Mouse (Mus musculus) layer of hippocampus, postnatal 25 days (tissue): ENCODE measurements around the gene Apoc3. TPM values are rescaled to one million over a fixed set of nuclear protein-coding genes. Genes with fewer than 3 reads are reported as not detected.

Experiments
- DNase-seq, 2 experiments: peaks; one replicate each; pipeline ENCODE4 v3.0.0; 2022; ENCODE audit warnings: mixed read lengths in 2 of 2, low spot score in 1 of 2; ENCODE audit errors: extremely low spot score in 1 of 2
- total RNA-seq, 2 experiments: library from RNA; stranded (reverse); gene quantifications; 2 replicates each; pipeline ENCODE4 v1.2.3; 2021

Gene Apoc3
- total RNA-seq = under 1 TPM; 0.94 to 0.96 TPM

- no peak for DNase-seq
Observed at GRCm38 (mm10) chr9:46235596-46235648, at the start of gene Apoc3. Apoc3 (minus strand) TSS chr9:46235636.

DNA sequence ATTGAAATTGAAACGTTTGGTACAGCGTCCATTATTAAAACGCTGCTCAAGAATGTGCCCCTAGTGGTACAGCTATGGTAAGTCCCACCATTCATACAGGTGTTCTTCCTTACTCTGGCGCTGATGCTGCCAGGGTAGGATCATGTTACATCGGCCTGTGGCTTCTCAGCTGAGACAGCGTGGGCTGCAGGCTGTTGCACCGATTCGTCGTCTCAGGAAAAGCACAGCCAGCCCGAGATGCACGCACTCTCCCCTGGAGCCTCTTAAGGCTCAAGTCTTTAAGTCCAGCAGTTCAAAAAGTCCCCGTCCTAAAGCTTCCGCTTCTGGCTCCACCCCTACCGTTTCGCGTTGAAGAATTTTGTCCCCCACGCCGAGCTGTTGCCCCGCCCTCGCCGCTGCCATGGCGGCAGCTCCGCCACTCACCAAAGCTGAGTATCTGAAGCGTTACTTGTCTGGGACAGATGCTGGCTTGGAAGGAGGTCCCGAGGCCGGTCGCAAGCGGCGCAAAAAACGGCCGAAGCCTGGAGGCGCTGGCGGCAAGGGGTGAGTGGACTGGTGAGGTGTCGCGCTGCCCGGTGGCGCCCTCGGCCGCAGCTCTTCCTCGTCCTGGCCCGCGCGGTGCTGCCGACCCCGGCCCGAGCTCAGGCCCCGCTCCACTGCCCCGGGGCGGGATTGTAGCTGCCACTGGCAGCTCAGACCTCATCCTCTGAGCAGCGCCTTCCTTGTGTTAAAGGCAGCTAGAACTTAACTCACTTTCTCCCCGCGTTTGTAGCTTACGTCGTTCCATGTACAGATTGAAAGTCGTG lies 47.4 kb upstream of the Apoc3 start, which contains the start of gene Bud13:
Gene Bud13, plus strand, starts transcription at position 378 of the 806 bp plus-strand sequence.
- peak; percentile 88 to 93 for DNase-seq

- no peak for DNase-seq
Observed at GRCm38 (mm10) chr9:46274494-46274893, 39.1 kb upstream of the Apoc3 start.

DNA sequence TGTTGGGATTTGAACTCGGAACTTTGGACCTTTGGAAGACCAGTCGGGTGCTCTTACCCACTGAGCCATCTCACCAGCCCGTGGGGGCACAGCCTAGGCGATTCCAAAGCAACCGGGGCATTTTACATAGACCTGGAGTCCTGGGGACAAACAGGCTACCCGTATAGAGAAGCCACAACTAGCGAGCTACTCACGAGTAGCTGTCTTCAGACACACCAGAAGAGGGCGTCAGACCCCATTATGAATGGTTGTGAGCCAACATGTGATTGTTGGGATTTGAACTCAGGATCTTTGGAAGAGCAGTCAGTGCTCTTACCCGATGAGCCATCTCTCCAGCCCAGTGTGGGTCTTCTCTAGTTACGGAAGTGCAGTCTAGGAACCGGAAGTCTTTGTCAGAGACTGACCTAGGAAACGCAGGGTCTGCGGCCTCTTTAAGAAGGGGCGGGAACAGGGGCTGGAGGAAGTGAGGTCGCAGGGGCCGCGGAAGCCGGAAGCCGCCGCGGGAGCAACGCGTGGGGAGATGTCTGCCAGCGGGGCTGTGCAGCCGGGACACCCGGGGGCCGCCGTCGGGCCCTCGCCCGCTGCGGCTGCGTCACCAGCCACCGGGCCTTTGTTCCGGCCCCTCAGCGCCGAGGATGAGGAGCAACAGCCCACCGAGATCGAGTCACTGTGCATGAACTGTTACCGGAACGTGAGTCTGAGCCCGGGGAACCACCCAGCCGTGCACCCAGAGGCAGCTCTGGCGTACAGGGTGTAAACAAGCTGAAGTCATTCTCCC lies 37.4 kb upstream of the Apoc3 start, which contains the start of gene Zpr1:
Gene Zpr1, plus strand, starts transcription at position 388 of the 778 bp plus-strand sequence.
- peak; percentile 69 to 72 for DNase-seq

- no peak for DNase-seq
Observed at GRCm38 (mm10) chr9:46272070-46272469, 36.6 kb upstream of the Apoc3 start.

DNA sequence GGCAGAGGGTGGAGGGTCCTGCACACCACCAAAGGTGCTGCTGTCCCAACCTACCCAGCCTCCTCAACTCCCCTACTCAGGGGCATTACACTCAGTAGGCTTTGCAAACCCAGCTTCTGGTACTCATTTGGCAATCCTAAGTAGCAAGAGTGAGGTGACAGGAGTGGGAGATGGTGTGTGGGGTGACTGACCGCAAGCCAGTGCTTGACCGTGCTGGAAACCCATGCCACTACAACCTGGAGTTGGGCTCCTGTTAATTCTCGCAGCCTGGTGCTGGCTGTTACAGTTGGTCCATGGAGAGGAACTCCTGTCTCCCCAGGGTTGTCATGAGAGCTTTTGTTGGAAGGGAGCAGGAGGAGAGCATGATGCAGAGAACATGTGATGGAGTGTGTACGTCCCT lies 35.3 kb upstream of the Apoc3 start:
- no peak for DNase-seq

DNA sequence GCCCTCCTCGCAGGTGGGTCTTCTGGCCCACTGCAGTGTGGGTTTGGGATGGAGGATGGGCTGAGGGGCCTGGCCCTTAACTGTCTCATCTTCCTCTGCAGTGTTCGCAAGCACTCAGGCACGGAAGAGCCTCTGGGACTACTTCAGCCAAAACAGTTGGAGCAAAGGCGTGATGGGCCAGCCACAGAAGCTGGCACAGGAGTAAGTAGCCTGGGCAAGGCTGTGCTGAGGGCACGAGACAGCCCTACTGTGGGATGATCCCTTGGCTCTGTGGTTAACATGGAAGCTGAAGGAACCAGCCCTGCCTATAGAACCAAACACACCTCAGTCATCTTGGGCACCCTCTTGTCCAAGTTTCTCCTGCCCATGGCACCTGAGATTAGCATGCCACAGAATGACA lies 33.7 kb upstream of the Apoc3 start:
- DNase-seq = no peak

DNA sequence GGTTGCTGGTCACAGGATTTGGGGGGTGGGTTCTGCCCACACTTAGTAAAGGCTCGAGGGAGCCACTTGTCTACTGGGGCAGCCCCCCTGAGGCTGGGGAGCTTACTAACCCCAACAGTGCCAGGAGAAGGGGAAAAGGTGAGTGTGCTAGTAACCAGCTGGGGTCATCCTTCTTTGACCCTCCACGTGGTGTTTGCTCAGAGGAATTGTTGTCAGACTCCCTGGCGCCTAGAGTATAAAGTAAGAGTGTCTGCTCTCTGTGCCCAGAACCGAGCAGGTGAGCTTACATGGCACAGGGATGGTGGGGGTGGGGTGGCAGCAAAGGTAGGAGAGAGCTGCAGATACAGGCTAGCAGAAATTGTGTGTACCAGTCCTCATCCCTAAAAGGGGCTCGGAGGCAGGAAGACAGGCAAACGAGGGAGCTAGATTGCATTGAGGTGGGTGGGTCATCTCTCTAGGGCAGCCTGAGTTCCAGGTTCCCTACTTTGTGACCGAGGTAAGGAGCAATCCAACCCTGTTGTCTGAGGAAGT lies 33.0 kb upstream of the Apoc3 start, which contains the start of gene Apoa5:
Gene Apoa5, plus strand, starts transcription at position 291 of the 531 bp plus-strand sequence.
- DNase-seq = no peak

DNA sequence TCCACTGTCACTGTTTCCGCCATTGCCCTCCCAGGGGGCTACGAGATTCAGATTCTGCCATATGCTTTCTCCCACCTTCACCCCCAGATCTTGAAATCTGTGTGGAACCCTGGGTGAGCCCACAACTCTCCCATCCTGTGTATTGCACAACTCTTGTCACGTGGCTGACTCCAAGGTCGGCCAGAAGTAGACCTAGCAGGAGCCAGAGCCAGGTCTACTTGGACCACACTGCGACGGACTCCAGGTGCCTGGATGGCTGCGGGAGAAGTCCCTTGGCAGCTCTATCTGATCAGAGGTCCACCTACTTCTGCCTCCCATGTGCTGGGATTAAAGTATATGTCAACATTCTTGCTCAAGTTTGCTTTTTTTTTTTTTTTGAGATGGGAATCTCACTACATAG lies 25.7 kb upstream of the Apoc3 start:
- no peak for DNase-seq

DNA sequence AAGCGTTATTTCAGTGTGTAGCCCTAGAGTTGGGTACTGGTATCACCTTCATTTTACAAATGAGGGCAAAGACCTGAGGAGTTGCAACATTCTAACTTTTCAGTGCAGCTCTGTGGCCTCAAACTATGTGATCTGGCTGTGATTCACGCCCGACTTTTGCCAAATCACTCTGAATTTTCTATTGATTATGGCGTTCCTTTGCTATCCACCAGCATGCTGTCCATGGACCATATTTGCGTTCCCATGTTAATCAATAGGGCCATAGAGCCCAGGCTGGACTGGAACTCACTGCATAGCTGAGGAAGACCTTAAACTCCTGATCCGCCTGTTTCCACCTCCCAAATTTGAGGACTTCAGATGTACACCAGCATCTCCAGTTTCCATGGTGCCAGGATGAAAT lies 23.7 kb upstream of the Apoc3 start:
- DNase-seq = no peak

DNA sequence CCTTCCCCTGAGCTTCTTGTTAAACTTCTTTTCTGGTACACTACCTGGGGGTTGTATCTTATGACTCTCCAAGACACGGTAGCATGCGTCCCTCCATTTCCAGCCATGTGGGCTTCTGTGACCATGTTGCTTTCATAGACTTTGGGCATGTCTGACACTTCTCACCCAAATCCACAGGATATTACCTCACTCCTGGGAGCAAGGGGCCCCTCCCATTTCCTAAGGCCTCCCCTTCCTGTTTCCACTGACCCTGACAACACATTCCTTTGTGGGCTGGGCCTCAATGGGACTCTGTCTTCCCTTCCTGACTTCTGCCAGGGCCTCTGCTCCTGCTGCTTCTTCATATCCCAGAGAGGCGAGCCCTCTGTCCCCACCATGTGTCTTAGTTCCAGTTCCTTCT lies 22.1 kb upstream of the Apoc3 start:
- no peak for DNase-seq

DNA sequence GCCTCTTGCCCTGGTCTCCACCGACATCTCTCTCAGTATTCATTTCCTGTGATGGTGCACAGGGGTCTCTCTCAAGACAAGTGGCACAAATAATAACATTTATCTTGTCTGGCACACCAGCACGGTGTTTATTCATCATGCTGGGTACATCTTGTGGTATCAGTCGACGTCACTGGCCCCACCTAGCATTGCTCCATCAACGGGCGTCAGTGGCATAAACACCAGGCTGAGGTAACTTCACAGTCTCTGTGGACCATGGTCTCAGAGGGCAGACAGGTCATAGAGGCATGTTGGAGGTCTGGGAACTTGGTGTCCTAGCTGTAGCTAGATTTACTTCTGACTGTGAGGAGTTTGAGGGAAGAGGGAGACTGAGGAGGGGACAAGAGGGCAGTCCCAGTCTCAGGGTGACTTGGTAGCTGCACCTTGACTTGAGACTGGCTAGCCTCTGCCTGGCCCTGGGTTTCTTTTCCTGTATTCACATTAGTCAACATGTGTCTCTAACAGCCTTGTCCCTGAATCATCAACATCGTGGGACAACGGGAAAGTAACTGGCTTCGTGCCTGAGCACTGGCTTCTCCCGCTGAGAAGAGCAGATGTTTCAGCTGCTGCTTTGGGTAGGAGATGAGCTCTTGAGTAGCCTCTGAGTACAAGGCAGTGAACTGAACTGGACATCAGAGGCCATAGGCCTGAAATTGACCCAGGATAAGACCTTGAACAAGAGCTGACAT lies 21.4 kb upstream of the Apoc3 start:
- DNase-seq = no peak

- DNase-seq = no peak
Observed at GRCm38 (mm10) chr9:46256177-46256576, 20.7 kb upstream of the Apoc3 start.

DNA sequence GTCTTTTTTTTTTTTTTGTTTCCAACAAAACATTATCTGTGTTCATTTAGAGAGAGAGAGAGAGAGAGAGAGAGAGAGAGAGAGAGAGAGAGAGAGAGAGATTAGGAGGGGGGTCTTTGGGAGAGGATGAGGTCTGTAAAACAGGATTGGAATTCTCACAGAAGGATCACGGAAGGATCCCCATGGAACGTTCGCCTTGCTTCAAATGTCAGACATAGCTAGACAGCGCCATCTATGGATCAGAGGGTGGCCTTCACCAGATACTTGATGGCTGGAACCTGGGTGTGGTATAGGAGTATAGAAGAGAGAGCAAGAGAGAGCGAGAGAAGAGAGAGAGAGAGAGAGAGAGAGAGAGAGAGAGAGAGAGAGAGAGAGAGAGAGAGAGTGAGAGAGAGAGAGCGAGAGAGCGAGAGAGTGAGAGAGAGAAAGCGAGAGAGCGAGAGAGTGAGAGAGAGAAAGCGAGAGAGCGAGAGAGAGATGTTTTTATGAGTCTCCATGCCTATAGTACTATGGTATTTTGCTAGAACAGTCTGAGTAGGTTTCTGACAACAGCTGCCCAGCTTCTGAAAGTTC lies 11.4 kb upstream of the Apoc3 start:
- peak in 1 of 2 experiments; percentile 70 for DNase-seq

GRCm38 (mm10) chr9:46243584-46243983 lies 8.1 kb upstream of the Apoc3 start:
- DNase-seq = no peak

DNA sequence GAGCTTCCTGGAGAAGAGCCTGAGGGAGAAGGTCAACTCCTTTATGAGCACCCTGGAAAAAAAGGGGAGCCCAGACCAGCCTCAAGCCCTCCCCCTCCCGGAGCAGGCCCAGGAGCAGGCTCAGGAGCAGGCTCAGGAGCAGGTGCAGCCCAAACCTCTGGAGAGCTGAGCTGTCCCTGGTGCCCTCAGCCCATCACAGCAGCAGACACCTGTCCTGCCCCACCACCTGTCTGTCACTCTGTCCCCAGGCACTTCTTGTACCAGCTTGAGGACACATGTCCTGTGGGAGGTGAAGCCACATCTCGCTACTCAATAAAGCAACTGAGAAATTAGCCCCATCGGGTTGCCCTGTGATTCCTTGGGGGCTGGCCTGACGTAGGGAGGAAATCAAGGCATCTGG lies 7.7 kb upstream of the Apoc3 start:
- no peak for DNase-seq

DNA sequence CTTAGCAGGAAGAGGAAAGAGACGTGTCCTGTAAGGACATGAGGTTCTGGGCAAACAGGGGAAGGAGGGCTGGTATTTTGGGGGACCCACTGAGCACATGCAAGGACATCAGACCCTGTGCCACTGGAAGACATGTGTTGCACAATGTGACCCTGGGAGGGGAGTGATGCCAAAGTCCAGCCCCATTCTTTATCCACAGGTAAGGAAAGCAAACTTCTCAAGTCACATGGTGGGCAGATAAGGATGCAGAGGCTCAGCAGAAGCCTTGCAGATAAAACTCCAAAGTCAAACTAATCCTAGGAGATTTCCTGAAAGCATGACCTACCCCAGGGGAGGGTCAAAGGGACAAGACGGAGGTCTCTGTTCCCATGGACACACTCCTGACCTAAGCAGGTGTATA lies 6.4 kb upstream of the Apoc3 start:
- DNase-seq = no peak

GRCm38 (mm10) chr9:46240526-46241153 lies 5.2 kb upstream of the Apoc3 start, which contains the start of gene Apoa4:
Apoa4 (plus strand) TSS chr9:46240696.
- DNase-seq = no peak

- no peak for DNase-seq
Observed at GRCm38 (mm10) chr9:46238850-46239249, 3.4 kb upstream of the Apoc3 start.

- DNase-seq = no peak
Observed at GRCm38 (mm10) chr9:46235649-46236048, 213 bp upstream of the Apoc3 start.
